Mouse (Mus musculus): ENCODE results near the gene Capns1. TPM values are rescaled to one million over a fixed set of nuclear protein-coding genes. Genes with fewer than 3 reads are reported as not detected.

The Capns1 gene
- polyA plus RNA-seq, 1 experiment from 2014 or later: 61.9 TPM

GRCm38 (mm10) chr7:30155507-30155906, 43.1 kb downstream of the Capns1 start:
- 97% methylated on average over 3 of the region's 3 CpGs for WGBS
- no peaks in the 10 kb centered on the region for H3K27me3 ChIP-seq (replicated peaks; ENCODE audit: low read depth, poor library complexity, severe bottlenecking)
- no peak overlapping the region for H3K27ac ChIP-seq (replicated peaks)
- H3K36me3 ChIP-seq (replicated peaks): peaks cover 98% of the 10 kb centered on the region
- no peak overlapping the region for H3K4me3 ChIP-seq
- DNase-seq (ENCODE audit: low spot score): no peak
- no peaks in the 10 kb centered on the region for H3K4me1 ChIP-seq
- peaks cover 95% of the 10 kb centered on the region for H3K9me3 ChIP-seq

DNA sequence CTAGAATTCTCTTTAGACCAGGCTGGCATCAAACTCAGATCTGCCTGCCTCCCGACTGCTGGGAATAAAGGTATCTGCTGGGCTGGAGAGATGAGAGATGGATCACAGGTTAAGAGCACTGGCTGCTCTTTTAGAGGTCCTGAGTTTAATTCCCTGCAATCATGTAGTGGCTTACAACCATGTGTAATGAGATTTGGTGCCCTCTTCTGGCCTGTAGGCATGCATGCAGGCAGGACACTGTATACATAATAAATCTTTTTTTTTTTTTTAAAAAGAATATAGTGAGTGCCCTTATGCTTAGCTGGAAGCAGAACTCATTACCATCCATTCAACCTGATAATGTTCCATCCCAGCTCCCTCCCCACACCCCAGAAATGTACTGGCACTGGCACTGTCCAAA, 44.6 kb downstream of the Capns1 start:
- no peak overlapping the region for H3K4me3 ChIP-seq
- no peaks in the 10 kb centered on the region for H3K4me1 ChIP-seq
- H3K27ac ChIP-seq (replicated peaks): no peak overlapping the region
- H3K36me3 ChIP-seq (replicated peaks): peaks cover 98% of the 10 kb centered on the region
- WGBS: 84% methylated on average over 1 of the region's 1 CpGs
- peaks cover 95% of the 10 kb centered on the region for H3K9me3 ChIP-seq
- no peak for DNase-seq (ENCODE audit: low spot score)
- no peaks in the 10 kb centered on the region for H3K27me3 ChIP-seq (replicated peaks; ENCODE audit: low read depth, poor library complexity, severe bottlenecking)

DNA sequence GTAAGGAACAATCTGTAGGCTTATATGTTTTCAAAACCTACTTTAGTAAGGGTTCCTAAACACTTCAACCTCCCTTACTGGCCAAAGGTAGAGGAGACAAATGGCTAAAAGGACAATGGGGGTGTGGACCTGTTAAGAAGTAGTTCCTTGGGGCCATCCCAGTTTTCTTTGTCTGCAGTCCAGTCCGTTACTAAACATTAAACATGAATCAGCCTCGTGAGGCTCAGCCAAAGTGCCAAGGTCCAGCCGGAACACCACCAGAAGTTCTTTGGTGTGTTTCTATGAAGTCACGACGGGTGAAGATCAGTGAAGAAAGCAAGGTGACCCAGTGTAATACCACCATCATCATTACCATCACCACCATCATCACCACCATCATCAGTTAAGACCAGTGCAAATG, 51.6 kb downstream of the Capns1 start:
- no peak for DNase-seq (ENCODE audit: low spot score)
- 95% methylated on average over 5 of the region's 5 CpGs for WGBS
- Histone ChIP-seq H3K36me3 (replicated peaks) (peaks cover 73% of the 10 kb centered on the region), H3K4me1 (peaks cover 3% of the 10 kb centered on the region; the same call in 1 of the 2 replicates), H3K9me3 (peaks cover 67% of the 10 kb centered on the region), H3K4me3 (no peak overlapping the region), H3K27me3 (replicated peaks; ENCODE audit: low read depth, poor library complexity, severe bottlenecking) (no peaks in the 10 kb centered on the region), H3K27ac (replicated peaks) (no peak overlapping the region)

- 3% methylated on average over 35 of the region's 35 CpGs for WGBS
- no peaks in the 10 kb centered on the region for H3K27me3 ChIP-seq (replicated peaks; ENCODE audit: low read depth, poor library complexity, severe bottlenecking)
- H3K27ac ChIP-seq (replicated peaks): peak overlapping the region; percentile 89
- peak; percentile 94 for DNase-seq (ENCODE audit: low spot score)
- peak overlapping the region; percentile 62 for H3K4me3 ChIP-seq
- H3K36me3 ChIP-seq (replicated peaks): peaks cover 63% of the 10 kb centered on the region
- peaks cover 3% of the 10 kb centered on the region; the same call in 1 of the 2 replicates for H3K4me1 ChIP-seq
- H3K9me3 ChIP-seq: peaks cover 36% of the 10 kb centered on the region
Measured at GRCm38 (mm10) chr7:30143555-30144209, 54.9 kb downstream of the Capns1 start.

- peak overlapping the region; percentile 62 for H3K4me3 ChIP-seq
- H3K4me1 ChIP-seq: peaks cover 3% of the 10 kb centered on the region; the same call in 1 of the 2 replicates
- peak overlapping the region; percentile 89 for H3K27ac ChIP-seq (replicated peaks)
- 17% methylated on average over 8 of the region's 8 CpGs for whole genome bisulfite sequencing
- no peaks in the 10 kb centered on the region for H3K27me3 ChIP-seq (replicated peaks; ENCODE audit: low read depth, poor library complexity, severe bottlenecking)
- DNase-seq (ENCODE audit: low spot score): no peak
- H3K9me3 ChIP-seq: peaks cover 31% of the 10 kb centered on the region
- H3K36me3 ChIP-seq (replicated peaks): peaks cover 63% of the 10 kb centered on the region
Measured at GRCm38 (mm10) chr7:30143170-30143554, 55.4 kb downstream of the Capns1 start.

Other genes with a start within 250 kb of the Capns1 start
- gene Zfp74, start 244.7 kb downstream of the Capns1 start, polyA plus RNA-seq (2016; fragmentation: Nextera tagmentation; extraction: Ambion mirVana): 13.9 and 14.7 TPM in 2 replicates
- 30.4 and 34.3 TPM in 2 replicates for gene Zfp568, start 214.9 kb downstream of the Capns1 start, polyA plus RNA-seq (2016; fragmentation: Nextera tagmentation; extraction: Ambion mirVana)
- 3.4 and 4.5 TPM in 2 replicates for gene Zfp14, start 147.4 kb downstream of the Capns1 start, polyA plus RNA-seq (2016; fragmentation: Nextera tagmentation; extraction: Ambion mirVana)
- gene Zfp82, start 125.9 kb downstream of the Capns1 start, polyA plus RNA-seq (2016; fragmentation: Nextera tagmentation; extraction: Ambion mirVana): 5.6 and 6.4 TPM in 2 replicates
- 1.6 and 4.8 TPM in 2 replicates for gene Gm26920, start 108.4 kb downstream of the Capns1 start, polyA plus RNA-seq (2016; fragmentation: Nextera tagmentation; extraction: Ambion mirVana)
- gene Zfp566, start 108.3 kb downstream of the Capns1 start, polyA plus RNA-seq (2016; fragmentation: Nextera tagmentation; extraction: Ambion mirVana): 20.0 and 21.0 TPM in 2 replicates
- gene Zfp260, start 104.0 kb downstream of the Capns1 start, polyA plus RNA-seq (2016; fragmentation: Nextera tagmentation; extraction: Ambion mirVana): 119 and 127 TPM in 2 replicates
- gene Zfp382, start 76.9 kb downstream of the Capns1 start, polyA plus RNA-seq (2016; fragmentation: Nextera tagmentation; extraction: Ambion mirVana): 9.7 and 11.4 TPM in 2 replicates
- 19.9 and 20.1 TPM in 2 replicates for gene Zfp146, start 29.1 kb downstream of the Capns1 start, polyA plus RNA-seq (2016; fragmentation: Nextera tagmentation; extraction: Ambion mirVana)
- 2.5 and 4.2 TPM in 2 replicates for gene Cox7a1, start 14.7 kb downstream of the Capns1 start, polyA plus RNA-seq (2016; fragmentation: Nextera tagmentation; extraction: Ambion mirVana)
- gene Polr2i, start 33.1 kb upstream of the Capns1 start, polyA plus RNA-seq (2016; fragmentation: Nextera tagmentation; extraction: Ambion mirVana): 174 and 177 TPM in 2 replicates
- 270 and 275 TPM in 2 replicates for gene Tbcb, start 33.5 kb upstream of the Capns1 start, polyA plus RNA-seq (2016; fragmentation: Nextera tagmentation; extraction: Ambion mirVana)
- not detected in 2 replicates for gene Ovol3, start 36.9 kb upstream of the Capns1 start, polyA plus RNA-seq (2016; fragmentation: Nextera tagmentation; extraction: Ambion mirVana)
- 0.45 and 0.90 TPM in 2 replicates for gene Thap8, start 81.3 kb upstream of the Capns1 start, polyA plus RNA-seq (2016; fragmentation: Nextera tagmentation; extraction: Ambion mirVana)
- 17.8 and 18.2 TPM in 2 replicates for gene Wdr62, start 81.6 kb upstream of the Capns1 start, polyA plus RNA-seq (2016; fragmentation: Nextera tagmentation; extraction: Ambion mirVana)
- gene Clip3, start 92.9 kb upstream of the Capns1 start, polyA plus RNA-seq (2016; fragmentation: Nextera tagmentation; extraction: Ambion mirVana): 53.0 and 53.4 TPM in 2 replicates
- gene Alkbh6, start 109.9 kb upstream of the Capns1 start, polyA plus RNA-seq (2016; fragmentation: Nextera tagmentation; extraction: Ambion mirVana): 95.5 and 97.0 TPM in 2 replicates
- gene Syne4, start 116.0 kb upstream of the Capns1 start, polyA plus RNA-seq (2016; fragmentation: Nextera tagmentation; extraction: Ambion mirVana): 51.1 and 65.6 TPM in 2 replicates
- 2.1 TPM in 2 replicates for gene E130208F15Rik, start 122.9 kb upstream of the Capns1 start, polyA plus RNA-seq (2016; fragmentation: Nextera tagmentation; extraction: Ambion mirVana)
- gene Sdhaf1, start 125.1 kb upstream of the Capns1 start, polyA plus RNA-seq (2016; fragmentation: Nextera tagmentation; extraction: Ambion mirVana): 17.5 and 17.8 TPM in 2 replicates
- 5.0 and 5.4 TPM in 2 replicates for gene Lrfn3, start 164.0 kb upstream of the Capns1 start, polyA plus RNA-seq (2016; fragmentation: Nextera tagmentation; extraction: Ambion mirVana)
- 11.8 and 15.4 TPM in 2 replicates for gene Tyrobp, start 214.9 kb upstream of the Capns1 start, polyA plus RNA-seq (2016; fragmentation: Nextera tagmentation; extraction: Ambion mirVana)
- not detected in 2 replicates for gene Hcst, start 221.0 kb upstream of the Capns1 start, polyA plus RNA-seq (2016; fragmentation: Nextera tagmentation; extraction: Ambion mirVana)
- gene Nfkbid, start 222.9 kb upstream of the Capns1 start, polyA plus RNA-seq (2016; fragmentation: Nextera tagmentation; extraction: Ambion mirVana): 1.1 and 1.8 TPM in 2 replicates
- gene Aplp1, start 246.7 kb upstream of the Capns1 start, polyA plus RNA-seq (2016; fragmentation: Nextera tagmentation; extraction: Ambion mirVana): 28.6 and 32.3 TPM in 2 replicates

All from embryonic facial prominence, embryonic 10.5 days (tissue).